Mouse (Mus musculus) ES-E14 (cell line): Measurements from ENCODE around the gene Btnl1.

Experiments used
- CHD2 ChIP-seq: IDR thresholded peaks from 2 replicates; pipeline ENCODE4 v1.6.1; 2014; ENCODE audit warnings: mild to moderate bottlenecking, low read depth, low read length, inconsistent platforms
- HCFC1 ChIP-seq: IDR thresholded peaks from 2 replicates; pipeline ENCODE4 v1.6.1; 2012; ENCODE audit warnings: low read length, inconsistent platforms, borderline replicate concordance; ENCODE audit not compliant: insufficient read depth
- MAFK ChIP-seq: IDR thresholded peaks from 2 replicates; pipeline ENCODE4 v1.6.1; 2014; ENCODE audit warnings: mild to moderate bottlenecking, low read depth, low read length, inconsistent platforms; ENCODE audit not compliant: insufficient read depth
- ZC3H11A ChIP-seq: IDR thresholded peaks from 2 replicates; pipeline ENCODE4 v1.6.1; 2012; ENCODE audit warnings: low read depth, mild to moderate bottlenecking, inconsistent platforms, low read length, borderline replicate concordance
- ZNF384 ChIP-seq: IDR thresholded peaks from 2 replicates; pipeline ENCODE4 v1.6.1; 2012; ENCODE audit warnings: low read depth, low read length, inconsistent platforms

DNA sequence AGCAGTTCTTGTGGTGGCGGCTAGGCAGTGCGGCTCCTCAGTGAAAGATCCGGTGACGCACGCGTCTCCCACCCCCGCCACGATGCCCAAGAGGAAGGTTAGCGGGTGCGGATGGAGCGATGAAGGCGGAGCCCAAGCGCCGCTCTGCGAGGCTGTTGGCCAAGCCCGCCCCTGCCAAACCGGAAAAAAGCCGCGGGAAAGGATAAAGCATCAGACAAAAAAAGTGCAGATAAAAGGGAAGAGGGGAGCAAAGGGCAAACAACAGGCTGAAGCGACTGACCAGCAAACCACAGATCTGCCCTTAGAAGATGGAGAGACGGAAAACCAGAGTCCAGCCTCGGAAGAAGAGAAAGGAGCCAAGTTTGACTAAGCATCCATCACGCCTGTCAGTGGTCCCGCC is 15.4 kb downstream of the Btnl1 start:
- TF ChIP-seq MAFK (no peak), HCFC1 (no peak), ZNF384 (no peak), ZC3H11A (no peak), CHD2 (no peak)
